Mouse (Mus musculus): ENCODE measurements at regions not wholly inside any gene's neighbourhood (a gene's known extent, or its start where the extent isn't known, plus 50 kb on each side); places are given as distances from the start of the nearest gene placed in this dataset.
A peak's percentile ranks its signal among the peaks of the same experiment; 100 is the strongest.

DNA sequence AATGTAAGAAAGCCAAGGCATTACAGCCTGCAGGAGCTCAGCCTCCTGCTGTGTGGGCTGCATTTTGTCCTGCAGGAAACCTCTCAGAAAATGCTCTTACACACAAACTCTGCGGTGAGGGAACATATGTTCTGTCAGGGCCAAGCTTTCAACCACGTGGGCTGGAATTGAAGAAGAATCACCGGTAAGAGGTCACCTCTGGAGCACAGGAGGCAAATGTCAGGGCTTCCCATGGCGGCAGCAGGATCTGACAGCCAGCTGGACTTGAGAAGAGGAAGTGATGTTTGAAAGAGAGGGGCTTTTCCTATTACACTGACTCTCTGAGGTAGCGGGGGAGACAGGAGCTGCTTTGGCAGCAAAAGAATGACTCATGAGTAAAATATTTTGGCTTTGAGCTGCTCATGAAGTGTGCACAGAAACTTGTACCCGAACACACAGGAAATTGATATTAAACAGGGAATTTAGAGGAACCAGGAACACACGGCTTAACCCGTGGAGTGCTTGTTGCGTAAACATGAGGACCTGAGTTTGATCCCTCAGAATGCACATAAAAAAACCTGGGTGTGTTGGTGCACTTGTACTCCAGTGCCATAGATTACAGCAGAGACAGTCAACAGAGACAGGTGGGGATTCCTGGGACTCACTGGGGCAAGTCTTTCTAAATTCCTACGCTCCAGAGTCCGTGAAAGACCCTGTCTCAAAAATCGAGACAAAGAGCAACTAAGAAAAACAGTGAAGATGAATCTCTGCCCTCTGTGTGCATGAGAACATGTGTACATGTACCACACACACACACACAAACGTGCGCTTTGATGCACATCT is 848.1 kb upstream of the A1bg start:
- Histone ChIP-seq H3K4me1 (ENCODE audit: control insufficient read depth in 1 of 2, insufficient read depth in 2 of 2) (peaks cover 0 to 5% of the 10 kb centered on the region in 2 experiments; a peak in 2 of 4 replicates), H3K9ac (ENCODE audit: insufficient read depth, low read depth) (no peak overlapping the region), H3K27me3 (replicated peaks) (no peaks in the 10 kb centered on the region), H3K4me3 (replicated peaks in 1 of 3; ENCODE audit: low read depth in 2 of 3, low read length in 2 of 3, poor library complexity in 1 of 3) (no peak overlapping the region), H3K79me2 (replicated peaks; ENCODE audit: control insufficient read depth, extremely low read depth, insufficient read depth, poor library complexity, severe bottlenecking) (no peaks in the 10 kb centered on the region), H3K27ac (ENCODE audit: insufficient read depth, low read depth) (no peak overlapping the region), H3K36me3 (replicated peaks in 1 of 2; ENCODE audit: control insufficient read depth in 1 of 2, insufficient read depth in 1 of 2, low read length in 1 of 2) (no peaks in the 10 kb centered on the region), H3K4me2 (ENCODE audit: insufficient read depth, low read depth, poor library complexity, severe bottlenecking) (no peak overlapping the region), H3K9me3 (replicated peaks; ENCODE audit: low read length) (no peaks in the 10 kb centered on the region)
- in situ Hi-C loops (cut with MboI; ENCODE audit: low pct_ligation_motif_present, low pct_unique_long_range_greater_than_20kb, low sequenced_read_pairs) (no loop called here), dilution Hi-C loops (cut with MboI; ENCODE audit: extremely low pct_ligation_motif_present, extremely low pct_unique_long_range_greater_than_20kb, low sequenced_read_pairs) (no loop called here)
- TF ChIP-seq UBTF (IDR thresholded peaks at IDR 0.05; ENCODE audit: low read depth, low read length) (no peak), EP300 (IDR thresholded peaks at IDR 0.05; ENCODE audit: low read length) (no peak), ZKSCAN1 (IDR thresholded peaks at IDR 0.05; ENCODE audit: borderline replicate concordance, low read depth, low read length) (no peak), SMC3 (IDR thresholded peaks at IDR 0.05; ENCODE audit: low read depth, low read length) (no peak), ETS1 (conservative IDR thresholded peaks at IDR 0.05; ENCODE audit: low read depth, low read length) (no peak), KAT2A (IDR thresholded peaks at IDR 0.05; ENCODE audit: insufficient replicate concordance, low read length) (no peak), HCFC1 (IDR thresholded peaks at IDR 0.05; ENCODE audit: low read depth, low read length) (no peak), CTCF (conservative IDR thresholded peaks at IDR 0.05 in 1 of 2, IDR thresholded peaks at IDR 0.05 in 1 of 2; ENCODE audit: low read depth in 2 of 2, low read length in 2 of 2) (no peak), BHLHE40 (IDR thresholded peaks at IDR 0.05; ENCODE audit: low read depth, low read length) (no peak), GABPA (IDR thresholded peaks at IDR 0.05; ENCODE audit: insufficient replicate concordance, low read depth, low read length) (no peak), JUN (IDR thresholded peaks at IDR 0.05; ENCODE audit: insufficient read depth, low read depth, low read length) (no peak), ELF1 (IDR thresholded peaks at IDR 0.05; ENCODE audit: low read depth, low read length) (no peak), POLR2A (IDR thresholded peaks at IDR 0.05; ENCODE audit: low read depth, low read length) (no peak), TBP (conservative IDR thresholded peaks at IDR 0.05; ENCODE audit: low read depth, low read length) (no peak), PAX5 (IDR thresholded peaks at IDR 0.05; ENCODE audit: low read length) (no peak), USF1 (IDR thresholded peaks at IDR 0.05; ENCODE audit: low read depth, low read length) (no peak), MAFK (IDR thresholded peaks at IDR 0.05; ENCODE audit: insufficient replicate concordance, low read length) (no peak)
- peak; percentile 21 for DNase-seq (ENCODE audit: extremely low read depth)

- H3K79me2 ChIP-seq (replicated peaks; ENCODE audit: control insufficient read depth, extremely low read depth, insufficient read depth, poor library complexity, severe bottlenecking), result no peaks in the 10 kb centered on the region
- TF ChIP-seq MAFK (IDR thresholded peaks at IDR 0.05; ENCODE audit: insufficient replicate concordance, low read length) (no peak), UBTF (IDR thresholded peaks at IDR 0.05; ENCODE audit: low read depth, low read length) (no peak), TBP (conservative IDR thresholded peaks at IDR 0.05; ENCODE audit: low read depth, low read length) (no peak)
- DNase-seq (ENCODE audit: extremely low read depth), result no peak
- H3K4me3 ChIP-seq (replicated peaks in 1 of 3; ENCODE audit: low read depth in 2 of 3, low read length in 2 of 3, poor library complexity in 1 of 3), result no peak overlapping the region
- no peak overlapping the region for H3K9ac ChIP-seq (ENCODE audit: insufficient read depth, low read depth)
- H3K9me3 ChIP-seq (replicated peaks; ENCODE audit: low read length), result no peaks in the 10 kb centered on the region
- peaks cover 0 to 5% of the 10 kb centered on the region in 2 experiments; a peak in 2 of 4 replicates for H3K4me1 ChIP-seq (ENCODE audit: control insufficient read depth in 1 of 2, insufficient read depth in 2 of 2)
- H3K36me3 ChIP-seq (replicated peaks in 1 of 2; ENCODE audit: control insufficient read depth in 1 of 2, insufficient read depth in 1 of 2, low read length in 1 of 2), result no peaks in the 10 kb centered on the region
- H3K27ac ChIP-seq (ENCODE audit: insufficient read depth, low read depth), result no peak overlapping the region
- in situ Hi-C loops (cut with MboI; ENCODE audit: low pct_ligation_motif_present, low pct_unique_long_range_greater_than_20kb, low sequenced_read_pairs), result no loop called here
- H3K27me3 ChIP-seq (replicated peaks), result no peaks in the 10 kb centered on the region
- H3K4me2 ChIP-seq (ENCODE audit: insufficient read depth, low read depth, poor library complexity, severe bottlenecking), result no peak overlapping the region
- dilution Hi-C loops (cut with MboI; ENCODE audit: extremely low pct_ligation_motif_present, extremely low pct_unique_long_range_greater_than_20kb, low sequenced_read_pairs), result no loop called here
Observed at GRCm38 (mm10) chr15:61766544-61767094, 843.8 kb upstream of the A1bg start.

Data from CH12.LX (cell line).